Mouse (Mus musculus) CH12.LX (cell line): ENCODE data around the gene Cish. TPM values are rescaled to one million over a fixed set of nuclear protein-coding genes. Genes with fewer than 3 reads are reported as not detected.

Experiments used
- DNase-seq: peaks from one replicate; pipeline ENCODE4 v3.0.0-alpha.2; 2013; ENCODE audit errors: extremely low read depth
- H3K27ac ChIP-seq: 2 replicates; pipeline ENCODE4 v1.5.1; 2012; ENCODE audit warnings: low read depth, mild to moderate bottlenecking, control low read depth, moderate library complexity; ENCODE audit not compliant: insufficient read depth
- H3K27me3 ChIP-seq: replicated peaks from 2 replicates; pipeline ENCODE3; 2012; ENCODE audit warnings: inconsistent platforms
- H3K36me3 ChIP-seq, 2 experiments: replicated peaks in 1 of 2; 2 replicates each; pipeline versions ENCODE3 to v1.6.1; 2012; ENCODE audit warnings: inconsistent platforms in 1 of 2, low read length in 1 of 2, mild to moderate bottlenecking in 1 of 2, mixed read lengths in 1 of 2, moderate library complexity in 1 of 2; ENCODE audit not compliant: control insufficient read depth in 1 of 2, insufficient read depth in 1 of 2
- H3K4me1 ChIP-seq, 2 experiments: 2 replicates each; pipeline ENCODE4 v1.6.1; 2012; ENCODE audit warnings: inconsistent platforms in 1 of 2, moderate library complexity in 1 of 2; ENCODE audit not compliant: insufficient read depth in 2 of 2, control insufficient read depth in 1 of 2
- H3K4me2 ChIP-seq: 2 replicates; pipeline ENCODE4 v1.6.1; 2012; ENCODE audit warnings: low read depth, mild to moderate bottlenecking, control low read depth; ENCODE audit not compliant: poor library complexity, insufficient read depth, severe bottlenecking
- H3K4me3 ChIP-seq, 3 experiments: fragments of 150-350 bp in 1 of 3; sonication (generic) in 1 of 3; replicated peaks in 1 of 3; 2 replicates each; pipeline versions ENCODE3 to v1.5.1; 2011 to 2012; ENCODE audit warnings: low read depth in 2 of 3, low read length in 2 of 3, mild to moderate bottlenecking in 2 of 3, moderate library complexity in 2 of 3, control low read depth in 1 of 3, improper control_type of control experiment in 1 of 3, inconsistent platforms in 1 of 3, mixed read lengths in 1 of 3; ENCODE audit not compliant: poor library complexity in 1 of 3
- H3K79me2 ChIP-seq: replicated peaks from 2 replicates; pipeline ENCODE4 v1.6.1; 2012; ENCODE audit warnings: mild to moderate bottlenecking, moderate library complexity; ENCODE audit not compliant: control insufficient read depth, poor library complexity, insufficient read depth, severe bottlenecking; ENCODE audit errors: extremely low read depth
- H3K9ac ChIP-seq: 2 replicates; pipeline ENCODE4 v1.6.1; 2012; ENCODE audit warnings: low read depth, mild to moderate bottlenecking, control low read depth, moderate library complexity; ENCODE audit not compliant: insufficient read depth
- H3K9me3 ChIP-seq: replicated peaks from 2 replicates; pipeline ENCODE3; 2012; ENCODE audit warnings: low read length, inconsistent platforms, mixed read lengths
- BHLHE40 ChIP-seq: IDR thresholded peaks from 2 replicates; pipeline ENCODE4 v1.6.1; 2011; ENCODE audit warnings: mild to moderate bottlenecking, low read depth, low read length, improper control_type of control experiment
- CHD1 ChIP-seq: IDR thresholded peaks from 2 replicates; pipeline ENCODE4 v1.6.1; 2012; ENCODE audit warnings: low read depth, low read length, improper control_type of control experiment, inconsistent platforms
- CHD2 ChIP-seq: IDR thresholded peaks from 2 replicates; pipeline ENCODE4 v1.6.1; 2011; ENCODE audit warnings: low read length, improper control_type of control experiment
- CTCF ChIP-seq, 2 experiments: IDR thresholded peaks in 1 of 2; conservative IDR thresholded peaks in 1 of 2; 2 replicates each; pipeline ENCODE4 v1.5.1; 2011 to 2012; ENCODE audit warnings: low read depth in 2 of 2, low read length in 2 of 2, improper control_type of control experiment in 1 of 2, inconsistent platforms in 1 of 2, mild to moderate bottlenecking in 1 of 2, moderate library complexity in 1 of 2
- E2F4 ChIP-seq: IDR thresholded peaks from 2 replicates; pipeline ENCODE4 v1.6.1; 2011; ENCODE audit warnings: low read depth, low read length, improper control_type of control experiment; ENCODE audit not compliant: insufficient replicate concordance
- ELF1 ChIP-seq: IDR thresholded peaks from 2 replicates; pipeline ENCODE4 v1.6.1; 2014; ENCODE audit warnings: low read depth, mild to moderate bottlenecking, inconsistent platforms, low read length, improper control_type of control experiment
- EP300 ChIP-seq: IDR thresholded peaks from 2 replicates; pipeline ENCODE4 v1.6.1; 2011; ENCODE audit warnings: low read length, improper control_type of control experiment
- ETS1 ChIP-seq: conservative IDR thresholded peaks from 2 replicates; pipeline ENCODE4 v1.6.1; 2012; ENCODE audit warnings: low read depth, mild to moderate bottlenecking, inconsistent platforms, low read length, improper control_type of control experiment, moderate library complexity
- GABPA ChIP-seq: IDR thresholded peaks from 2 replicates; pipeline ENCODE4 v1.6.1; 2012; ENCODE audit warnings: low read depth, low read length, improper control_type of control experiment, inconsistent platforms; ENCODE audit not compliant: insufficient replicate concordance
- HCFC1 ChIP-seq: IDR thresholded peaks from 2 replicates; pipeline ENCODE4 v1.6.1; 2012; ENCODE audit warnings: low read depth, mild to moderate bottlenecking, inconsistent platforms, low read length, improper control_type of control experiment
- IRF4 ChIP-seq: IDR thresholded peaks from 2 replicates; pipeline ENCODE4 v1.6.1; 2014; ENCODE audit warnings: low read depth, mild to moderate bottlenecking, inconsistent platforms, low read length, improper control_type of control experiment
- JUN ChIP-seq: IDR thresholded peaks from 2 replicates; pipeline ENCODE4 v1.6.1; 2011; ENCODE audit warnings: low read depth, mild to moderate bottlenecking, low read length, improper control_type of control experiment, moderate library complexity; ENCODE audit not compliant: insufficient read depth
- JUND ChIP-seq: conservative IDR thresholded peaks from 2 replicates; pipeline ENCODE4 v1.6.1; 2011; ENCODE audit warnings: low read depth, low read length, improper control_type of control experiment
- KAT2A ChIP-seq: IDR thresholded peaks from 2 replicates; pipeline ENCODE4 v1.6.1; 2012; ENCODE audit warnings: low read length, improper control_type of control experiment, inconsistent platforms; ENCODE audit not compliant: insufficient replicate concordance
- MAFK ChIP-seq: IDR thresholded peaks from 2 replicates; pipeline ENCODE4 v1.6.1; 2011; ENCODE audit warnings: low read length, improper control_type of control experiment; ENCODE audit not compliant: insufficient replicate concordance
- MAX ChIP-seq: IDR thresholded peaks from 2 replicates; pipeline ENCODE4 v1.6.1; 2011; ENCODE audit warnings: low read length, improper control_type of control experiment
- MAZ ChIP-seq: IDR thresholded peaks from 2 replicates; pipeline ENCODE4 v1.6.1; 2012; ENCODE audit warnings: low read depth, mild to moderate bottlenecking, inconsistent platforms, low read length, improper control_type of control experiment, moderate library complexity
- MEF2A ChIP-seq: IDR thresholded peaks from 2 replicates; pipeline ENCODE4 v1.6.1; 2014; ENCODE audit warnings: low read depth, mild to moderate bottlenecking, inconsistent platforms, low read length, improper control_type of control experiment, borderline replicate concordance
- MXI1 ChIP-seq: IDR thresholded peaks from 2 replicates; pipeline ENCODE4 v1.6.1; 2011; ENCODE audit warnings: mild to moderate bottlenecking, low read depth, low read length, improper control_type of control experiment
- MYC ChIP-seq: IDR thresholded peaks from 2 replicates; pipeline ENCODE4 v1.6.1; 2011; ENCODE audit warnings: low read depth, mild to moderate bottlenecking, improper control_type of control experiment, low read length
- NELFE ChIP-seq: IDR thresholded peaks from 2 replicates; pipeline ENCODE4 v1.6.1; 2011; ENCODE audit warnings: low read depth, low read length, improper control_type of control experiment
- NRF1 ChIP-seq: IDR thresholded peaks from 2 replicates; pipeline ENCODE4 v1.6.1; 2014; ENCODE audit warnings: low read depth, mild to moderate bottlenecking, inconsistent platforms, low read length, improper control_type of control experiment, moderate library complexity
- PAX5 ChIP-seq: IDR thresholded peaks from 2 replicates; pipeline ENCODE4 v1.6.1; 2012; ENCODE audit warnings: low read length, inconsistent platforms, mixed read lengths
- POLR2A ChIP-seq: IDR thresholded peaks from 2 replicates; pipeline ENCODE4 v1.6.1; 2011; ENCODE audit warnings: low read depth, mild to moderate bottlenecking, improper control_type of control experiment, low read length
- POLR2AphosphoS2 ChIP-seq: IDR thresholded peaks from 2 replicates; pipeline ENCODE4 v1.6.1; 2011; ENCODE audit warnings: low read depth, low read length, improper control_type of control experiment
- RAD21 ChIP-seq: IDR thresholded peaks from 2 replicates; pipeline ENCODE4 v1.6.1; 2011; ENCODE audit warnings: low read depth, mild to moderate bottlenecking, low read length, improper control_type of control experiment, moderate library complexity
- RCOR1 ChIP-seq: conservative IDR thresholded peaks from 2 replicates; pipeline ENCODE4 v1.6.1; 2012; ENCODE audit warnings: low read depth, mild to moderate bottlenecking, inconsistent platforms, low read length, improper control_type of control experiment
- SIN3A ChIP-seq: IDR thresholded peaks from 2 replicates; pipeline ENCODE4 v1.6.1; 2012; ENCODE audit warnings: low read length, improper control_type of control experiment, inconsistent platforms
- SMC3 ChIP-seq: IDR thresholded peaks from 2 replicates; pipeline ENCODE4 v1.6.1; 2011; ENCODE audit warnings: low read depth, low read length, improper control_type of control experiment
- TBP ChIP-seq: conservative IDR thresholded peaks from 2 replicates; pipeline ENCODE4 v1.6.1; 2011; ENCODE audit warnings: low read depth, low read length, improper control_type of control experiment
- TCF12 ChIP-seq: IDR thresholded peaks from 2 replicates; pipeline ENCODE4 v1.6.1; 2014; ENCODE audit warnings: low read depth, mild to moderate bottlenecking, inconsistent platforms, low read length, improper control_type of control experiment
- UBTF ChIP-seq: IDR thresholded peaks from 2 replicates; pipeline ENCODE4 v1.6.1; 2012; ENCODE audit warnings: low read depth, mild to moderate bottlenecking, inconsistent platforms, low read length, improper control_type of control experiment, moderate library complexity
- USF1 ChIP-seq: IDR thresholded peaks from 2 replicates; pipeline ENCODE4 v1.6.1; 2014; ENCODE audit warnings: low read depth, mild to moderate bottlenecking, inconsistent platforms, low read length, improper control_type of control experiment
- USF2 ChIP-seq: conservative IDR thresholded peaks from 2 replicates; pipeline ENCODE4 v1.6.1; 2011; ENCODE audit warnings: low read depth, low read length, improper control_type of control experiment
- ZC3H11A ChIP-seq: IDR thresholded peaks from 2 replicates; pipeline ENCODE4 v1.6.1; 2012; ENCODE audit warnings: low read depth, mild to moderate bottlenecking, inconsistent platforms, low read length, improper control_type of control experiment
- ZKSCAN1 ChIP-seq: IDR thresholded peaks from 2 replicates; pipeline ENCODE4 v1.6.1; 2012; ENCODE audit warnings: low read depth, inconsistent platforms, low read length, improper control_type of control experiment, borderline replicate concordance
- ZMIZ1 ChIP-seq: IDR thresholded peaks from 2 replicates; pipeline ENCODE4 v1.6.1; 2012; ENCODE audit warnings: low read depth, mild to moderate bottlenecking, inconsistent platforms, low read length, improper control_type of control experiment
- ZNF384 ChIP-seq: IDR thresholded peaks from 2 replicates; pipeline ENCODE4 v1.6.1; 2012; ENCODE audit warnings: low read depth, low read length, improper control_type of control experiment, inconsistent platforms
- dilution Hi-C: fragments of 300-500 bp; cut with MboI; formaldehyde crosslinking; loops from 2 replicates; pipeline ENCODE4 v1.14.3; 2020; ENCODE audit warnings: low sequenced_read_pairs; ENCODE audit not compliant: extremely low pct_unique_long_range_greater_than_20kb, extremely low pct_ligation_motif_present
- in situ Hi-C: fragments of 300-500 bp; cut with MboI; formaldehyde crosslinking; loops from 3 replicates; pipeline ENCODE4 v1.14.3; 2019; ENCODE audit warnings: low sequenced_read_pairs, low pct_ligation_motif_present, low pct_unique_long_range_greater_than_20kb, mixed read lengths
- polyA plus RNA-seq: library from polyadenylated mRNA; unstranded; fragments of >175 nt; gene quantifications from 2 replicates; pipeline ENCODE4 v1.2.1, GENCODE M21; 2012; ENCODE audit warnings: low read depth; ENCODE audit not compliant: insufficient read length
- total RNA-seq, 2 experiments: library from RNA; depleted of rRNA; stranded (reverse); fragments of 300-350 nt in 1 of 2; fragments of >200 nt in 1 of 2; gene quantifications; 2 replicates each; pipeline ENCODE4 v1.2.3; 2012 to 2014

The Cish gene
- total and polyA plus RNA-seq, 3 experiments = 0.43 to 4.6 (median 3.5) TPM

- in situ Hi-C loops = no loop called here
- dilution Hi-C loops = no loop called here
- Histone ChIP-seq H3K27me3 (peaks cover 43% of the 10 kb centered on the region), H3K4me3 (peak within 1 kb of the TSS; percentile 55 to 72 (median 69)), H3K9me3 (no peaks in the 10 kb centered on the region), H3K27ac (no peak within 1 kb of the TSS), H3K4me2 (peak within 1 kb of the TSS; percentile 80), H3K36me3 (peaks cover 0 to 10% of the 10 kb centered on the region in 2 experiments), H3K9ac (peak within 1 kb of the TSS; percentile 50; the same call in 1 of the 2 replicates), H3K79me2 (no peaks in the 10 kb centered on the region), H3K4me1 (peaks cover 14 to 39% of the 10 kb centered on the region in 2 experiments)
- TF ChIP-seq JUND = no peak
- no peak for TF ChIP-seq ZNF384
- TF ChIP-seq ELF1 = peak; percentile 69
- TF ChIP-seq ZKSCAN1 = no peak
- no peak for TF ChIP-seq JUN
- peak; percentile 65; the same call in 1 of the 2 replicates for TF ChIP-seq ZMIZ1
- no peak for TF ChIP-seq POLR2AphosphoS2
- peak; percentile 57 for TF ChIP-seq POLR2A
- peak; percentile 51 for TF ChIP-seq HCFC1
- TF ChIP-seq TCF12 = peak; percentile 40; the same call in 1 of the 2 replicates
- TF ChIP-seq UBTF = 0 out of 2 replicates have a peak, but pooled peaks have one; percentile 10
- TF ChIP-seq EP300 = no peak
- TF ChIP-seq USF1 = no peak
- TF ChIP-seq PAX5 = no peak
- peak; percentile 51; the same call in 1 of the 2 replicates for TF ChIP-seq NELFE
- no peak for TF ChIP-seq RCOR1
- 0 out of 2 replicates have a peak, but pooled peaks have one; percentile 32 for TF ChIP-seq BHLHE40
- TF ChIP-seq ZC3H11A = no peak
- no peak for TF ChIP-seq SMC3
- peak; percentile 39; the same call in 1 of the 2 replicates for TF ChIP-seq MXI1
- no peak for TF ChIP-seq USF2
- TF ChIP-seq RAD21 = no peak
- TF ChIP-seq CHD2 = peak; percentile 97
- peak; percentile 44; the same call in 1 of the 2 replicates for TF ChIP-seq IRF4
- 0 out of 2 replicates have a peak, but pooled peaks have one; percentile 11 for TF ChIP-seq ETS1
- TF ChIP-seq SIN3A = peak; percentile 66; the same call in 1 of the 2 replicates
- no peak for TF ChIP-seq GABPA
- no peak for TF ChIP-seq CTCF (conservative IDR thresholded peaks at IDR 0.05 in 1 of 2, IDR thresholded peaks at IDR 0.05 in 1 of 2; ENCODE audit: low read depth in 2 of 2, low read length in 2 of 2)
- peak; percentile 47; the same call in 1 of the 2 replicates for TF ChIP-seq NRF1
- TF ChIP-seq MAFK = no peak
- 0 out of 2 replicates have a peak, but pooled peaks have one; percentile 24 for TF ChIP-seq KAT2A
- no peak for TF ChIP-seq CHD1
- TF ChIP-seq MAZ = peak; percentile 98
- TF ChIP-seq TBP = 0 out of 2 replicates have a peak, but pooled peaks have one; percentile 17
- TF ChIP-seq MYC = no peak
- TF ChIP-seq E2F4 = 0 out of 2 replicates have a peak, but pooled peaks have one; percentile 16
- no peak for TF ChIP-seq MEF2A
- peak; percentile 3; the same call in 1 of the 2 replicates for TF ChIP-seq MAX
- DNase-seq = peak; percentile 90
These were observed 44.5 kb downstream of the Cish start, which contains the start of gene 6430571L13Rik for GRCm38 (mm10) chr9:107340267-107340859. Gene 6430571L13Rik (plus strand): TSS chr9:107340602.
